Mouse (Mus musculus) left cerebral cortex, adult 2 months (tissue): ENCODE measurements at regions not wholly inside any gene's neighbourhood (a gene's known extent, or its start where the extent isn't known, plus 50 kb on each side); places are given as distances from the start of the nearest gene placed in this dataset.

Experiments
- DNase-seq, 2 experiments: peaks; one replicate each; pipeline ENCODE4 v3.0.0; 2021 to 2022; ENCODE audit warnings: low spot score in 2 of 2, mixed read lengths in 1 of 2; ENCODE audit errors: extremely low spot score in 1 of 2
- H3K27ac ChIP-seq: fragments of 200-600 bp; 2 replicates; pipeline ENCODE4 v1.8.1; 2022
- H3K4me3 ChIP-seq: fragments of 200-600 bp; 2 replicates; pipeline ENCODE4 v1.8.1; 2022
- CTCF ChIP-seq: fragments of 200-600 bp; IDR thresholded peaks from 2 replicates; pipeline ENCODE4 v1.8.1; 2022; ENCODE audit warnings: antibody characterized with exemption, mild to moderate bottlenecking, moderate library complexity
- intact Hi-C: fragments of 180-260 bp; cut with DNase I; formaldehyde crosslinking; loops from one replicate; pipeline ENCODE4 v1.15.1; 2025

GRCm38 (mm10) chr14:66479181-66479580 lies 470.2 kb upstream of the Gulo start:
- intact Hi-C loops = no loop called here
- TF ChIP-seq CTCF = no peak
- Histone ChIP-seq H3K4me3 (no peak overlapping the region), H3K27ac (no peak overlapping the region)
- no peak for DNase-seq

GRCm38 (mm10) chr14:66478562-66478961 lies 469.6 kb upstream of the Gulo start:
- no peak for TF ChIP-seq CTCF
- Histone ChIP-seq H3K27ac (peak overlapping the region; percentile 24), H3K4me3 (no peak overlapping the region)
- intact Hi-C loops = no loop called here
- DNase-seq = no peak

- DNase-seq = no peak
- TF ChIP-seq CTCF = peak; percentile 48
- no peak overlapping the region for H3K4me3 ChIP-seq
- H3K27ac ChIP-seq = no peak overlapping the region
- intact Hi-C loops = no loop called here
Observed at GRCm38 (mm10) chr14:66475026-66475425, 466.0 kb upstream of the Gulo start.

DNA sequence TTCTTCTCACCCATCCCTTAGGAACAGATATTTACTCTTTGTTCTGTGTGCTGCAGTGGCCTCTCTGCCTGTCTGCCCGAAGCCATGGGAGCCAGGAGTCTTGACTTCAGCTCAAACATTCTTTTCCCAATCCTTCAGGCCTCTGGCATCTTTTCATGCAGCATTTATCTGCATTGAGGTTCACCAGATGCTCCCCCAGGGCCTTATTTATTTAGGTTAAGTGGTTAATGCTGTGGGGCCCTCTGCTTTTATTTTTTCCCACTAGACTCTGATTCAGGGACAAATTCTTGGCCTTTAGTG lies 464.2 kb upstream of the Gulo start:
- TF ChIP-seq CTCF = no peak
- intact Hi-C loops = no loop called here
- peak overlapping the region; percentile 44; the same call in 1 of the 2 replicates for H3K27ac ChIP-seq
- H3K4me3 ChIP-seq = no peak overlapping the region
- no peak for DNase-seq

DNA sequence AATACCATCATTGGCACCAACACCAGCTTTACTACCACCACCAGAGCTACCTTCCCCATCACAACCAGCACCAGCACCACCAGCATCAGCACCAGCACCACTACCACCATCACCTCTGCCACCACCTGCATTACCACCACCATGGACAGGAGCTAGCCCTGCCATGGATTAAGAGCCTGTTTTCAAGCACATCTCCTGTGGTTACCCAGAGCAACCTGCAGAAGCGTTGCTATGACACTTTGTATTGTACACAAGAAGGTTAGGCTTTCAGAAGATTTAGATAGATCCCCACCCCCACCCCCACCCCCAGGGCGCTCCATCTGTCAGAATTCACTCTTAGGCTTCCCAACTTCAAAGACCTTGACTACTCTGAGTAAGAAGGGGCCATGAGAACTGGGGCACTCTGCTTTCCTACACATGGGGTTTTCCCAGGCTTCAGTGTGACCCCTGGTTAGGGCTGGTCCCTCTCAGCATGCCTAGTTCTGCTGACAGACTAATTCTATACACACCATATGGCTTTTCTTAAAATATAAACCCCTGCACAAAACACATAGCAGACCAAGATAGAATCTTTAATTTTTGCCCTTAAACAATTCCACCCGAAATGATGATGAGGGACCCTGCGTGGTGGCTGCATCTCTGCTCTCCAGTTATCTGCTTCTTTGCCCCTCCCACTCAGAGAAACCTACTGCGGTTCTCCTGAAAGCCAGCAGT lies 463.7 kb upstream of the Gulo start:
- no peak for DNase-seq
- TF ChIP-seq CTCF = no peak
- no peak overlapping the region for H3K4me3 ChIP-seq
- no peak overlapping the region; the same call in 1 of the 2 replicates for H3K27ac ChIP-seq
- intact Hi-C loops = no loop called here

DNA sequence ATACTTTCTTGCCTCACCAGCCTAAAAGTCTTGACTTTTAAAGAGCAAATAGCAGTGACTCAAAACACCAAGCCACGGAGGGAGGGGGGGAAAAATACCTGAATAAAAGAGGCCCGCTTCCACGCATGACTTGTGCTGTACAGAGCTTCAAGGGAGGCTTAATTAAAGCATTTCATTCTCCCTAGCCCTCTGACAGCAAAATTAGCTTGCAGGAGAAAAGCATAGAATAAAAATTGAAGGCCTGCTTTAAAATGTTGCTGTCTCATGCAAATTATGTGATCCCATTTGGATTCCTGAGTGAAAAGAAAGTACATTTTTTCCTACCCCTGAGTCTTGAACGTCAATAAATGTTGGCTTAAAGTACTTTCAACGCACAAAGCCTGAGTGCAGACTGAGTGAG lies 453.1 kb upstream of the Gulo start:
- no peak overlapping the region for H3K4me3 ChIP-seq
- intact Hi-C loops = no loop called here
- no peak for TF ChIP-seq CTCF
- no peak overlapping the region for H3K27ac ChIP-seq
- no peak for DNase-seq

- intact Hi-C loops = no loop called here
- DNase-seq = no peak
- Histone ChIP-seq H3K4me3 (no peak overlapping the region), H3K27ac (no peak overlapping the region)
- TF ChIP-seq CTCF = no peak
Observed at GRCm38 (mm10) chr14:66460795-66461194, 451.8 kb upstream of the Gulo start.

DNA sequence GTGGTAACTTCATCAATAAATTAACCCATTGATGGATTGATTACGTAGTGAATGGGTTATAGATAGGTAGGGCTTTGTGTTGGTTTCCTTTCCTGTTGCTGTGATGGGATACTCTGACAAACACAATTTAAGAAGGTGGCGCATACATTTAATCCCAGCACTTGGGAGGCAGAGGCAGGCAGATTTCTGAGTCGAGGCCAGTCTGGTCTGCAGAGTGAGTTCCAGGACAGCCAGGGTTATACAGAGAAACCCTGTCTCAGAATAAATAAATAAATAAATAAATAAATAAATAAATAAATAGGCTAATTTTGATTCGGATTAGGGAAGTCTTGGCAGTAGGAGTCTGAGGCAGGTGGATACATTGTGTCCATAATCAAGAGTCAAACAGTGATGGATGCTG lies 449.7 kb upstream of the Gulo start:
- intact Hi-C loops = loop anchor here (5.0 kb wide), 1 partner anchor 69 kb away; no protein-coding TSS in a partner anchor
- TF ChIP-seq CTCF = no peak

GRCm38 (mm10) chr14:66457300-66457699 lies 448.3 kb upstream of the Gulo start:
- Histone ChIP-seq H3K4me3 (no peak overlapping the region), H3K27ac (no peak overlapping the region)
- no peak for DNase-seq
- TF ChIP-seq CTCF = no peak
- intact Hi-C loops = loop anchor here (5.0 kb wide), 1 partner anchor 70 kb away; no protein-coding TSS in a partner anchor

More for the DNA sequence above, 449.7 kb upstream of the Gulo start:
- DNase-seq = no peak
- no peak overlapping the region for H3K4me3 ChIP-seq
- H3K27ac ChIP-seq = no peak overlapping the region

DNA sequence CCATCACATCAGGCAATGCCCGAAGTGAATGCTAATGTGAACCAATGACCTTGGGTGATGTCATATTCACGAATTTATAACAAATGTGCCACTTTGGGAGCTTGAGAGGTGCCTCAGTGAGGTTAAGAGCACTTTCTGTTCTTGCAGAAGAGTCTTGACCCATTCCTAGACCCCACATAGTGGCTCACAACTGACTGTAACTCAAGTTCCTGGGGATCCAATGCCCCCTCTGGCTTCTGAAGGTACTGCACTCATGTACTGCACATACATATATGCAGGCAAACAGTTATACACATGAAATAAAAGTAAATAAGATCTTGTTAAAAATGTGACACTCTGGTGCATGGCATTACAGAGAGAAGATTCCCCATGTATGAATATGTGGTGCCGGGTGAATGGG lies 443.8 kb upstream of the Gulo start:
- Histone ChIP-seq H3K4me3 (no peak overlapping the region), H3K27ac (no peak overlapping the region)
- no peak for DNase-seq
- no peak; the same call in none of the 2 replicates for TF ChIP-seq CTCF
- intact Hi-C loops = no loop called here

GRCm38 (mm10) chr14:66450351-66450750 lies 441.3 kb upstream of the Gulo start:
- no peak for DNase-seq
- intact Hi-C loops = no loop called here
- Histone ChIP-seq H3K27ac (no peak overlapping the region), H3K4me3 (peak overlapping the region; percentile 13; the same call in 1 of the 2 replicates)
- TF ChIP-seq CTCF = no peak

GRCm38 (mm10) chr14:66442576-66442975 lies 433.6 kb upstream of the Gulo start:
- no peak for DNase-seq
- intact Hi-C loops = no loop called here
- no peak for TF ChIP-seq CTCF
- Histone ChIP-seq H3K4me3 (no peak overlapping the region), H3K27ac (no peak overlapping the region)

DNA sequence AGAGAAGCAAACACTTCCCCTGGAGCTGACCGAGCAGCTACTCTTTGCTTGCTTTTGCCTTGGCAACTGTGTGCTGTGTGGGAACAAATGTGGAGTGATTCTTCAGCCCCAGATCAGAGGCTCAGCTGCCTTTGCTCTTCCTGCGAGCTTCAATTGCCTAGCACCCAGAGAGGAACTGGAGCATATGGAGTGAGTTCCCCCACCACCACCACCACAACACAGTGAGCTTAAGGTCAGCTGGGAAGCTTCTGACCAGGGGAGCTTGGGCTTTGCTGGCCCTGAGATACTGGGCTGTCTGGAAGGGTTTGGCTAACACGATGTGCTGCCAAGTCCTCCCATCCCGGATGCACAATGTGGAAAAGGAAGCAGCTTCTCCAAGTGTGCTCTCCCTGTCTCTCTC lies 432.8 kb upstream of the Gulo start:
- no peak for TF ChIP-seq CTCF

More for the DNA sequence above, 432.8 kb upstream of the Gulo start:
- intact Hi-C loops = no loop called here
- Histone ChIP-seq H3K4me3 (no peak overlapping the region), H3K27ac (no peak overlapping the region)
- no peak for DNase-seq
